Mouse (Mus musculus): ENCODE results near the gene Cltc.

DNA sequence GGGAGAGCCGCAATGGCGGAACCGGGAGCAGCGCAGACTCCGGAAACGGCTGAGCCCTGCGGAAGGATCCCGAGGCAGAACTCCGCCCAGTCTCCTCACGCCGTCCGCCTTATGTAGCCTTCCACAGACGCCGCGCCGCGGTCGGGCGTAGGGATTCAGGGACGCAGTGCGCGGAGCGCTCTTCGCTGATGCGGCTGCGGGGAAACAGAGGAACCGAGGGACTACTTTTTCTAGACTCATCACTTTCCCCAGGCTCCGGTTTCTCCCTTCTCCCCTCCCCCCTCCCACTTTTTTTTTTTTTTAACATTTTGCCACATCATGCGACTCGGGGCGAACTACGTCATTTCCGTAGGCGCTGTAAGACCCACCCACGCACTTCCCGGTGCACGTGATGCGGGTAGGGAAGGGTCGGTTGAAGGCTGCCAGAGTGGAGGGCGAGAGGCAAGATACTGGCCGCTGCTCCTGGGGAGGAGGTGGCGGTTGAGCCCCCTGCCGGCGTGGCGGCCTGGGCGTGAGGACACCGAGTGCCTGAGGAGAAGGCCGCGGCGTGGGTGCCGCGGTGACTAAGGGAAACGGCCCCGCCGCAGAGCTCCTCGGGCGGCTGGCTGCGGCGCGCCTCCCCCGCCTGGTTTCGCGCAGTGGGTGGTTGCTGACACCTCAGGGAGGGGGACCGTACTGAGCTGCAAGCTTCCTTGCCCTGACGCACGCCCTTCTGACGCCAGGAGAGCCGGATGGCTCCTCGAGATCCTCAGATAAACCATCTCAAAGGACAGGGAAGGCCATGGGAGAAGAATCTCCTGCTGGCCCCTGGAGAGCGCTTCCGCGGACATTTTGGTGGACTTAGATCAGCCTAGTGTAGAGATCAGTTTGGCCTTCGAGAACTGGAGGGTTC, at the start of gene Cltc:
- no peak for TF ChIP-seq CTCF (IDR thresholded peaks at IDR 0.05; ENCODE audit: low read depth, low read length)
- TF ChIP-seq POLR2AphosphoS5 (IDR thresholded peaks at IDR 0.05; ENCODE audit: insufficient replicate concordance, low read depth, low read length): no peak
